Mouse (Mus musculus): Measurements from ENCODE around the gene Gm21977. TPM values are rescaled to one million over a fixed set of nuclear protein-coding genes. Genes with fewer than 3 reads are reported as not detected.
"Not testable (repeated sequence)": the region's sequence is repeated elsewhere in the genome, so short reads cannot be mapped to it uniquely, and the experiment has no call there.

Gene Gm21977
- not detected in 2 replicates for polyA plus RNA-seq (2015; fragmentation: Nextera tagmentation; extraction: Ambion mirVana)

GRCm38 (mm10) chr14:42853377-42853776 is at the start of gene Gm21977:
Gm21977 (minus strand) TSS chr14:42853477.
- ATAC-seq (replicated peaks); H3K27me3 ChIP-seq; H3K27ac ChIP-seq (replicated peaks); H3K9ac ChIP-seq (replicated peaks); H3K4me1 ChIP-seq; H3K36me3 ChIP-seq; H3K4me2 ChIP-seq (replicated peaks); H3K4me3 ChIP-seq; H3K9me3 ChIP-seq: not testable (repeated sequence)
- WGBS: no CpG with 5 or more reads among the region's 3 CpGs

Other genes with a start within 250 kb of the Gm21977 start
- gene Gm3633, start 211.6 kb downstream of the Gm21977 start, polyA plus RNA-seq (2015; fragmentation: Nextera tagmentation; extraction: Ambion mirVana): not detected in 2 replicates
- gene Gm10378, start 197.5 kb downstream of the Gm21977 start, polyA plus RNA-seq (2015; fragmentation: Nextera tagmentation; extraction: Ambion mirVana): not detected in 2 replicates
- gene Gm3015, start 84.7 kb downstream of the Gm21977 start, polyA plus RNA-seq (2015; fragmentation: Nextera tagmentation; extraction: Ambion mirVana): not detected in 2 replicates
- gene Gm10377, start 55.5 kb downstream of the Gm21977 start, polyA plus RNA-seq (2015; fragmentation: Nextera tagmentation; extraction: Ambion mirVana): not detected in 2 replicates
- gene Gm8082, start 140.1 kb upstream of the Gm21977 start, polyA plus RNA-seq (2015; fragmentation: Nextera tagmentation; extraction: Ambion mirVana): not detected in 2 replicates
- not detected in 2 replicates for gene Gm10376, start 162.2 kb upstream of the Gm21977 start, polyA plus RNA-seq (2015; fragmentation: Nextera tagmentation; extraction: Ambion mirVana)
- gene Gm8094, start 223.2 kb upstream of the Gm21977 start, polyA plus RNA-seq (2015; fragmentation: Nextera tagmentation; extraction: Ambion mirVana): not detected in 2 replicates
- not detected in 2 replicates for gene Gm8104, start 247.1 kb upstream of the Gm21977 start, polyA plus RNA-seq (2015; fragmentation: Nextera tagmentation; extraction: Ambion mirVana)